In the genomic region with DNA sequence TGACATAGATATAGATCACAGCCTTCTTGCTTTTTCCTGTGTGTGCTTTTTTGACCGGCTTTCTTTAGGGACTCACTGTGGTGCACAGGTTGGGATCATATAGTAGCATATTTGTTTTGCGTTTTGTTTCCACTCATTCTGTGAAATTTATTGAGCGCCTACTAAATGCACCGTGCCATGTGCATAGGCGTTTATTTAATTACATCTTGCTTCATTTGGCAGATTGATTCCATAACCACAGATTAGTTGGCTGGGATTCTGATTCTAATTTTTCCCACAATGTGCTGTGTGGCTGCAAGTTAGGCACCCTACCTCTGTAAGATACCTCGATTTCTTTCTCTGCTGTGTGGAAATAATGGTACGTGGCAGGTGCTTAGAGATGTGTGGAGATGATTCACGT, we compare ENCODE assay signal across 15 mouse cellular contexts.
"Had no signal": no experiment of that assay in that cellular context is flagged by ENCODE, and none has a peak within 500 bp of the region (broad histone marks: within the 10 kb centered on the region; RNA-seq: fewer than 3 reads in every experiment).

No protein-coding gene starts in this region.

- DNase-seq: kidney, adult 18-20 months; kidney, adult 9 months; kidney, postnatal 14 days; kidney, postnatal 4 days; left cerebral cortex, postnatal 4 days; liver, postnatal 0 days; lung, embryonic 14.5 days; retina, postnatal 1 day; right cerebral cortex, postnatal 25 days; spleen, adult 18-20 months; thymus, postnatal 25 days had no signal

- ATAC-seq: intestine, embryonic 16.5 days; liver, postnatal 0 days; lung, postnatal 0 days; midbrain, embryonic 13.5 days; midbrain, embryonic 16.5 days had no signal
